Mouse (Mus musculus) spleen, postnatal 14 days (tissue): Measurements from ENCODE around the gene Mxi1.

ENCODE experiments used
- DNase-seq, 2 experiments: peaks; one replicate each; pipeline ENCODE4 v3.0.0; 2021 to 2022; ENCODE audit warnings: low spot score in 2 of 2

Mxi1 gene

DNA sequence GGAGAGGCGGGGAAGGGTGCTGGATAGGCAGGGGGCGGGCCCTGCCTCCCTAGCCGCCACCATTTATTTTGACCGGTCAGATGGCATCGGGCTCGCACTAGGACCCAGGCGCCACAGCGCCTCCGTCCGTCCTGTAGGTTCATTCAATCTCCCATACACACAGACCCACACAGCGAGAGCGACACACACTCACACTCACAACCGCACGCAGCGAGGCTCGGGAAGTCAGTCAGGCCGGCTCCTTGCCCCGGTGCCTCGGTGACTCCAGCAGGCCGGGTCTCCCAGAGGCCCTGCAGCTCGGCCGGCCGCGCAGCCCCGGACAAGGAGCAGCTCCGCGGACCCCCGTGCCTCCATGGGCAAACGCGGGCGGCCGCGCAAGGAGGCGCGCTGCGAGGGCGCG, at the start of gene Mxi1:
Mxi1 (plus strand) TSS at position 171 of the 400 bp plus-strand sequence.
- peak; percentile 61 to 73 for DNase-seq

DNA sequence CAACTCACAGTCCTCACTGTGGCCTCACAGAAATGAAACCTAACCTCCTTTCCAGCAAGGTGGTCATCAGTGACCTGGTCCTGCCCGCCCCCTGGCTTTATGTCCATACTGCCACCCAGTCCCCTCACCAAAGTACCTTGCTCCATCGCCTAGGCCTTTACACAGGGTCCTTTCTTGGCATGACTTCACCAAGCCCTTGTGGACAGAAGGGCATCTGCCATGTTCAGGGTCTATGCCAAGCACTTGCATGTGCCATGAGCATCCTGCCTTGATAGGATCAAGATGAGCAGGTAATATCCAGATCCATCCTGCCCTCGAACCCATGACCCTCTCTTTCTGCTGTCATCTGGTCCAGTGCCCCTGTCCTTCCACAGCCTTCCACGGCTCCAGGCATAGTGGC, 49.5 kb upstream of the Mxi1 start:
- no peak for DNase-seq

DNA sequence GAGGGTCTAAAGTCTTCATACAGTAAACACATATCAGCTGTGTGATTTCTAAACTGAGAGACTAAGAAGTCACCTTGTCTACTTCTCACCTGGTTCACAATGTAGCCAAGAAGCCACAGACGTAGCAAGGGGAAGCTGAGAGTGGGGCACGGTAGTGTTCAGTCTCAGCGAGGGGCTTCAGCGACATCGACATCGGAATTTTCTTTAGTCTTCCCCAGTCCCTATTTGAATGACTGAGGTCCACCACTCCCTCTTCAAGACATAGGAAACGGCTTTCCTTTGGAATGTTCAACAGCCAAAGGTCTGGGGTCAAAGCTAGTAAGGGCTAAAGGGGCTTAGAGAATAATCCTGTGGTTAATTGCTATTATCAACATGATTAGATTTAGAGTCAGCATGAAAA, 48.3 kb upstream of the Mxi1 start:
- no peak for DNase-seq

DNA sequence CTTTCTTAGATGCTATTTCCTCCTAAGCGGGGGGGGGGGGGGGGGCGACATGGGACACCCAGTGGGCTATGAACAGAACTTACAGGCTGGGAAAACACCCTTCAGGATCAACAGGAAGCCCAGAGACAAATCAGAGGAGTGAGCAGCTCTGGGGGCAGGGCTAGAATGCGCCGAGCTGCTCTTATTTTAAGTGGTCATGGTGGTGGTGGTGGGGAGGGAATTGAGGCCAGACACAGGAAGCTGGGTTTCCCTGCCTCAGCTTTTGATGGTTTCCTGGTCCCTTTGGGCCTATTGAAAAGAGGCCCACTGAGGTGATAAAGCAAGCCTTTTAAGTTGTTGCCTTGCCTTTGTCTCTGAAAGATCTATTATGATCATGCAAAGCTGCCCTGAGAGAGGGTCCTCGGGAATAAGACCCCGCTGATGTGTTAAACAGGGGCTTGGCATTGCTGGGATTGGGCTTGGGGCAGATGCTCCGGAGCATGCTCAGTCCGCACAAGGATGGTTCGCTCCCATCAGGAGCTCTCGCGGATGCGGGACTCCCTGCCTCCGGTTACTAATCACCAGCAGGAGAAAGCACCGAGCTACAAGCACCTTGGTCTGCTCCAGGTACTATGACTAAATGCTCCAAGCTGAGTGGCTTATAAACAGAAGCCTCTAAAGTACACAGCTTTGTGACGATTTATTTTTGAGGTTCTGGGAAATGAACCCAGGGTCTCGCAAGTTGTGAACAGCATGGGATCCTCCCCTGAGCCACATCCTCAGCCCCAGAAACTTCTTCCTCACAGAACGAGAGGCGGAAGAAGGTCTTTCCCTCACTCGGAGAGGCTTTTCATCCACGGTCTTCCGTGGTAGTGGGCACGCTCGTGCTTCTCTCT, 46.2 kb upstream of the Mxi1 start:
- no peak for DNase-seq

DNA sequence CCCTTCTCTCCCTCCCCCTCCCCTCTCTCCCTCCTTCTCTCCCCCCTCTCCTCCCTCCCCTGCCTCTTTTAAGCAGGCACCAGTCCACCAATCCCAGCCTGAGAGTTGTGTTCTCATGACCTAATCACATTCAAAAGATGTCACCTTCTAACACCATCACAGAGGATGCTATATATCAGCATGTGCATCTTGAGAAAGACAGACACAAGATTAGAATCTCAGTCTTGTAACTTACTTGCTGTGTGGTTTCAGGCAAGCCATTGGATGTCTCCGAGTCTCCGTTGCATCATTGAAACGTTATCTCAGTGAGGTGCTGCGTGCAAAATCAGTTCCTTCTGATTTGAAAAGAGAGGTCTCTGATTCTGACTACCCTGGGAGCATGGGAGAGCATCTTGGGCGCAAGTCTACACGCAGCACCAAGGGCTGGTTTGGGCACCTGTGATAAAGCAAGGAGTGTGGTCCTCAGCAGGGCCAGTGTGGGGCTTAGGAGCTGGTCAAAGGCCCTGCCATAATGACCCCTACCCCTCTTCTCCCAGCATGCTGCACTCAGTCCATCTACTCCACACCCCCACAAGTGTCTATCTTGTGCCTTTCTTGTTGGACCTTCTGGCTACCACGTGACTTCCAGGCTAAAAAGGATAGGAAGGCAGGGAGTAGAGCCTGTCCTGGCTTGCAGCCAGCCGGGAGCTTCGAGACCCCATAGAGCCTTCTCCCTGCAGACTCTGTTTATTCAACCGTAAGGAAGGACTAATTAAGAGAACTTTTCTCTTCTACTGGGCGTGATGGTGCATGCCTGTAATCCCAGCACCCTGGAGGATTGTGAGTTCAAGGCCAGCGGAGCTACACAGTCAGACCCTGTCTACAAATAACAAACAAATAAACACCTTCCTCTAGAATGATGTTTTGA, 45.2 kb upstream of the Mxi1 start:
- no peak for DNase-seq

DNA sequence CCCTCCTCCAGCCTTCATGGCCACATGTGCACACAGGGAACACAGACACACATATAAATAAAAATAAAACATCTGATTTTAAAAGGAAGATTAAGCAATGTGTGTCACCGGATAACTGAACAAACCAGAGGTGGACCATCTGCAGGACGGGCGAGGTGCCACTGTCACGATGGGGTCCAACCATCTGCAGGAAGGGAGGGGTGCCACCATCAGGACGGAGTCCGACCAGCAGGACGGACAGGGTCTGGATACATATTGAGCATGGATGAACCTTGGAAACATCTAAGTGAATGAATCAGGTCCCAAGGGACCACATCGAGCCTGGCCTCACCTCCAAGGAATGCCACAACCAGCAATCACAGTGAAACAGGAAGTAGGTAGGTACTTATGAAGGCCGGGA, 43.0 kb upstream of the Mxi1 start:
- DNase-seq: no peak

DNA sequence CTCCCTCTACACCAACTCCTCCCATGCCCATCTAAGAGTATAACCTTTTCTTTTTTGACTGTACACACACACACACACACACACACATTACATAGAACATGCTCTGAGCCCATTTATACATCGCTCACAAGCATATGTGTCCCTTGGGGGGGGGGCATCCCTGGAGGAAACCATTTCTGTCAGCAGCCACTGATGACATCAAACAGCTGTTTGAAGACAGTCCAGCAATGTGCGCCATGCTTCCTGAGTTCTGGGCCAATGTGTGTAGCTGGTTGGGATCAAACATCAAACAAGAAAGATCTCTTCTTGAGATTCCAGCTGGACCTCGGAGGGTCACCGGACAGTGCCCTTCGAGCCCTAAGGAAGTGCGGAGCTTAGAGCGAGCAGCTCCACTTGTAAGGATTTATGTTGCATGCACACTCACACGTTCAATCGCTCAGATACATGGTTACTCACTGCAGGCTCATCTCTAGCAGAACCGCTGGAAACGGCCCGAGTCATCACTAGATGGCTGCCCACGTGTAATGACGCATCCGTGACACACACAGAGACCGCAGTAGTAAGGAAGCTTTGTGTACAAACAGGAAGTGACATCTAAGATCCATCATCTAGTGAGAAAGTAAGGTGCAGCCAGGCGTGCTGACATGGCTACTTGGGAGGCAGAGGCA, 37.1 kb upstream of the Mxi1 start:
- no peak for DNase-seq

DNA sequence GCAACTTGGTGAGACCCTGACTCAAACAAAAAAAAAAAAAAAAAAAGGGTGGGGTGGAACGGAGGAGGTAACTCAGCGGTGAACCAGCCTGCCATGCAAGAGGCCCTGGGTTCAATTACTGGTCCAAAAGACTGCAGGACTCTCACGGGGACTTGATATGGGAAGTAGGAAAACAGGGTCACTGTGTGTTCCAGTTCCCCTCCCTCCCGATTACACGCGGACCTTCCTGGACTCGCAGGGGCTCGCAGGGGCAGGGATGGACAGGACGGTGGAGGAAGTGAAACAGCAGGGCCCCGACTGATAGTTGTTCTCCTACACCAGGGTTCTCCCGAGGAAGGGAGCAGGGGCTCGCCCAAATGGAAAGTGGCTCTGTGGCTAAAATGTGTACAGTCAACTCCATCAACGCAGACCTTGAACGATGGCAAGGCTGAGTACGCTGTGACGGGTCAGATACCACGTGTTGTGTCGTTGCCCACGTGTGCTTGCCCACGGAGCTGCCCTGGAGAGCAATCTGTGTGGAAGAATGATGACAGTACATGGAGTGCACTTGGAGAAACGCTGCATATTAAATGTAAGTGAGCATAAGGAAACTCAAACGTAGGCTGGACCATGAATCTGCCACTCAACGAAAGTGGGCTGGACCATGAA, 36.4 kb upstream of the Mxi1 start:
- DNase-seq: no peak

DNA sequence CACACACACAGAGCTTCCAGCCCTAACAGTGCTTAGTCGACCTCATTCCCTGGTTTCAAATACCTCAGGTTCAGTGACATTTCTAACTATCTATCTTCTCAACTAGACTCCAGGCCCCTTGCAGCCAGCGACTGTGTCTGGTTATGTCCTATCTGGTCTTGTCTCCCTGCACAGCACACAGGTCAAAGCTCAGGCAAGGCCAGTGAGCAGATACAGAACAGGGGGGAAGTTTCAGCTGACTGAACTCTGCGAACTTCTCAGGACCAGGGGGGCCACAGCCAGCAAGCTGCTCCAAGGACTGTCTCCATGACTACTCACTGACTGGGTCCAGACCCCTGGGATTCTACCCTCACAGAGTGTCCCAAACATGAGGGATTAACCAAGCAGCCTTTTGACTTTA, 35.1 kb upstream of the Mxi1 start:
- DNase-seq: no peak

DNA sequence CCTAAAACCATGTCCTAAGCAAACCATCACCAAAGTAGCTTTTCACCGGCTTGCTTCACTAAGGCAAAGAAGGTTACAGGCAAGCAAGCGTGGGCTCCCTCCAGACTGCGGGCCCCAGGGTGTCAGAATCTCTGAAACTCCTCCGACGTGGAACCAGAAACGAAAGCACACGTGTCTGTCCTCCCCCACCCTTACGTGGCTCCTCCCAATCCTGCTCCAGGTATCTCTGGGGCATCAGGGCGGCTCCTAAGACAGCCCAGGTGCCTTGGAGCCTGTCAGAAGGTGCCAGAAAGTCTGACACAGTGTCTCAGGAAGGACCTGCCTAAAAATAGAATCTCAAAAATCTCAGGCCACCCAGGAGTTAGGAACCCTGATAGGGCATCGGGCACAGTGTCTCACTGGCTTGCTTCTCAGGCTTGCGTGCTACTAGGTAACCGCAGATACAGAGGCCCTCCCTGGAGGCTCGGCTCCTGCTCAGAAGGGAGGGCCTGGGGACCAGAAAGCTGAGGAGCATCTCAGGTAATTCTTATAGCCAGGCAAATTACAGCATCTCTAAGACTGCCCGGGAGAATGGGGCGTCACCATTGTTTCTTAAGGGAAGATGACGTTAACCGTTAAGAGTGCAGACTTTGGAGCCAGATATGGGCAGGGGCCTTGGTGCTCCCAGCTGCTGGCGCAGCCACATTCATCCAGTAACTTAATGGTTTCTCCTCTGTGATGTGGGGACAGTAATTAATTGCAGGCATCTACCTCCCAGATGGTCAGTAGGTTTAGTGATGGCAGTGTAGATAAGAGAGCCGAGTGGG, 33.2 kb upstream of the Mxi1 start:
- DNase-seq: no peak

DNA sequence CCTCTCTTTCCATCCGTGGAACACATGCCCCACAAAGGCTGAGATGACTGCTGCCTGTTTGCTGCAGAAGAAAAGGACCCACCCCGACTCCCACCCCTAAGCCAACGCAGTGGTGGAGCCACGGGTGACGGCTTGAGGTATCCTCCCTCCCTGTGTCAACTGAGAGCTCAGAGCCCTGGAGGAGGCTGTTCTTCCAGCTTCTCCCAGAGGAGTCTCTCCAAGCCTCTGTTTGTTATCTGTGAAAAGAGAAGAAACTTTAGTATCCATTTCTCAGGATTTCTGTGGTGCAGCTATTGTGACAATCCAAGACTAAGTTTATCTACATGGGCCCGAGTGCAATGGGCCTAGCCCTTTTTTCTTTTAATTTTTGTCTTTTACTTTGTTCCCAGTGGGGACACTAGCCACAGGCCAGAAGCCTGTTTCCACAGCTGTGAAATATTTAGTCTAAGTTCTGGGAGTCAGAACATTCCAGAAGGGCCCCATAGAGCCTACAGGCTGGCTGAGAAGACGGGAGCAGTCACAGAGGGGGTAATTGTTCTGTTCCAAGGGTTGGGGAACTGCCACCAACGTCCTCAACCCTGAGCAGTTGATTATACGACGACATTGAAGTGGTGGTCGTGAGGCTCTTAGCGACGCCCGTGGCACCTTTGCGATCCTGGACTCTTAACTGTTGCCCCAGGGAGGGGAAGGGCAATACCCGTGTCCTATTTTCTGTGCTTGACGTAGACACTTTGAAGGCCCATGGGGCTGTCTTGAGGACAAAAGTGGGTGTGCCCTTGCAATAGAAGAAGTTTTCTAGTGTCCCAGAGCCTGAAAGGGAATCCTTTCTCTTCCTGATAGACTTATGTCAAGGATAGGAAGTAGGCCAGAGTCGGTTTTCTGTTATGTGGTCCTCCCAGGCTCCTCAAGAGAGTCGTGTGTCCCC, 31.6 kb upstream of the Mxi1 start:
- no peak for DNase-seq

DNA sequence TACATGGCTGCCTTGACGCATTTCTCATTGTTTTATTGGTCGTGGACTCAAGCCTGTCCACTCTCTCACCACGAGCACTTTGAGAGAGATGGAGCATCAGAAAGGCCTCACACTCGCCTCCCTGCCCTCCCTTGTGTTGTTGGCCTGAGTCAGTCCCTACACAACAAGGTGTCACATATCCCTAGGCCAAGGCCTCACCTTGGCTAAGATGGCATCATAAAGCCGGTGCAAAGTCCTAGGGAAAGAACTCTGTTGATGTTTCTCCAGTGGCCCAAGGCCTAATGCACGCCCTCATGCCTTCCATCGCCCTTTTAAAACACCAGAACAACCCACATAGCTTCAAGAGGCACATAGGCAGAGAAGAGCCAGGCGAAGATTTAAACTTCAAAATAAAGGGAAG, 30.1 kb upstream of the Mxi1 start:
- DNase-seq: no peak

DNA sequence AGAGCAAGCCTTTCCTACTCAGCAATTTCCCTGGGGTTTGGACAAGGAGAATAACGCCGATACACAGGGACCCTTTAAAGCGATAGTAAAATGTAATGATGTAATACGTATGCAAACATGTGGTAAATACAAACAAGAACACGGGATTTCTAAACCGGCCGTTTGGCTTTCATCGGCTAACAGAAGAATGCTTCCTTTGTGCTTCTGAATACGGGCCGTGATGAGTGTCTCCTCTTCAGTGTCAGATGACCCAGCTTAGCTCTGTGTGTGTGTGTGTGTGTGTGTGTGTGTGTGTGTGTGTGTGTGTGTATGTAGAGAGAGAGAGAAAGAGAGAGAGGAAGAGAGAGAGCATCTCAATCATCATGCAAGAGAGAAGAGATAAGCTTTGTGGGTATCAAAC, 27.7 kb upstream of the Mxi1 start:
- no peak for DNase-seq

DNA sequence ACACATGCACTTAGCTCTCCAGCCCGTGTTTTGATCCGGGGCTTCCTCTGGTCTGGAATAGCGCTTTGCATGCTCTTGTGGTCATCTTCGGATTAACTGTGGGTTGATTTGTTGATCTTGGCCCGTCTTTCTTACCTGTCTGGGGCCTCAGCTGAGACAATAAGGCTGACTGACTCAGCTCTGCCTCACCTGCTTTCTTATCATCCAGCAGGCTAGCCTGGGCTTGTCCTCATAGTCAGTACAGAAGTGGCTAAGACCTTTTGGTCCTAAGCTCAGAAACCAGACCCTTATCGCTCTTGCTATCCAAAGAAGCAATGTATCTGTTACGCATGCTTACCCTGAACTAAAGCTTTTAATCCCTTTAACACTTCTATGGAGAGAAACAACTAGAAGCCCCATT, 26.6 kb upstream of the Mxi1 start:
- DNase-seq: no peak

DNA sequence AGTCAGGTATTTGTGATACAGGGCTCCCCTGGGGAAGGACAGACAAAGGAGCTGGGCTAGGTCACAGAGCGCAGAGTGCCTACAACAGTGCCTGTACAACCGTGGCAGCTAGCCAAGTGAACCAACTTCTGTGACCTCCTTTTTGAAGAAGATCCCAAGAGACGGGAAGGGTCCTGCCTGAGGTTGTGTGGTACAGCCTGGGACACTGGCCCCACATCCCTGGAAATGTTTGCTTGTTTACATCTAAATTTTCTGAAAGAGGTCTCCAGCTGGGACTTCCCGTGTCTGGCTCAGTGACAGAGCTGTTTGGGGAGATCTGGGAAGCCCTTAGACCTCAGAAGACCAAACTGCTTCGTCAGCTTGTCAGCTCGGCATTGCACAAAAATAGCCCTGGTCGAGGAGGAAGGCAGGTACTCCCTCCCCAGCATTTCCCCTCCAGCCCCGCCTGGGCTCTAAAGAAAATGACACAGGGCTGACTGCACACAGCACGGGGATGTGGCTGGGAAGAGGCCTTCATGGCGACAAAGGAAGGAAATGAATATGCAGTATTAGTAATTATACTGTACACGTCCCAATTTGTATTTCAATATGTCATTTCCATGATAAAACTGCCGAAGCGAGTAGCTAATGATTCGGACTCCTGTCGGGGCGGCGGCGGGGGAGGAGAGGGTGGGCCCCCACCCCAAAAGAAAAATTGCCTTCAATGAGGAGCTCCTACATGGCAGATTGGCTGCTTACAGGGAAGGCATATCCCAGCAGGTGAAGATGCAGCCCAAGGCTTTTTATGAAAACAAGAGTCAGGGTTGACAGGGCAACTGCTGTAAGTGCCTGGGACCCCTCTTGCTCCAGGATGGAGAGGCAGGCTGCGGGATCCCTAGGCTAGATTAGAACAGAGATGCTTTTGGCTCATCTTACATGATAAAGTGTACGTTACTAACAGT, 25.8 kb upstream of the Mxi1 start:
- no peak for DNase-seq

DNA sequence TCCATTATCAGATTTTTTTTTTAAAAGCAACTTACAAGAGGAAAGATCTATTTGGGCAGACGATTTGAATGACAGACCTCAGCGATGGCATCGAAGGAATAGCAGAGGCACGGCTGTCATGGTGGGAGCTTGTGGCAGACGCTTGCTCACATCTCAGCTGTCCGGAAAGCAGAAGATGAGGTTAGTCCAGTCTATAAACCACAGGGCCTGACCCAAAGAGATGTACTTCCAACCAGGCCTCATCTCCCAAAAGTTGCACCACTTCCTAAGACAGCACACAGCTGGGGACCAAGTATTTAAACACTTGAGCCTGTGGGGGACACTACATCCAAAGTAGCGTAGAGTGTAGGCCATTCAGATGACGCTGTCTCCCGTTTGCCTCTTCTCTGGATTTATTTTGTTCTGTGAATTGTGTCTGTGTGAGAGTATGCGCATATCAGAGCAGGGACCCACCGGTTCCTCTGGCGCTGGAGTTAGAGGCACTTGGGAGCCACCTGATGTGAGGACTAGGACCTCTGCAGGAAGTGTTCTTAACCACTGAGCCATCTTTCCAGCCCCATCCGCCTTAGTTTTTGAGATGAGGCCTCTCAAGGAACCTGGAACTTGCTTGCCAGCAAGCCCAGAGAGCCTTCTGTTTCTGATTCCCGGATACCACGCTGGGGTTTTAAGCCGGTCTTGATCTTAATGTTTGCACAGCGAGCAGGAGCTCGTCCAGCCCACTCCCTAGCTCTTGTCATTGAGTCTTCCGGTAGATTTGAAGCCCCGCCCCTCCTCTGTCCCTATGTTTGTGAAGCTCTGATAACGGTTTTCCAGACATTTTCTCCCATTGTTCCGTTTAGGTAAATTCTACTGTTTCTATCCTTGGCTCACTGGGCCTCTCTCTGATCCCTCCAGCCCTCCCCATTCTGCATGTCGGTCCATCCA, 13.7 kb upstream of the Mxi1 start:
- no peak for DNase-seq

DNA sequence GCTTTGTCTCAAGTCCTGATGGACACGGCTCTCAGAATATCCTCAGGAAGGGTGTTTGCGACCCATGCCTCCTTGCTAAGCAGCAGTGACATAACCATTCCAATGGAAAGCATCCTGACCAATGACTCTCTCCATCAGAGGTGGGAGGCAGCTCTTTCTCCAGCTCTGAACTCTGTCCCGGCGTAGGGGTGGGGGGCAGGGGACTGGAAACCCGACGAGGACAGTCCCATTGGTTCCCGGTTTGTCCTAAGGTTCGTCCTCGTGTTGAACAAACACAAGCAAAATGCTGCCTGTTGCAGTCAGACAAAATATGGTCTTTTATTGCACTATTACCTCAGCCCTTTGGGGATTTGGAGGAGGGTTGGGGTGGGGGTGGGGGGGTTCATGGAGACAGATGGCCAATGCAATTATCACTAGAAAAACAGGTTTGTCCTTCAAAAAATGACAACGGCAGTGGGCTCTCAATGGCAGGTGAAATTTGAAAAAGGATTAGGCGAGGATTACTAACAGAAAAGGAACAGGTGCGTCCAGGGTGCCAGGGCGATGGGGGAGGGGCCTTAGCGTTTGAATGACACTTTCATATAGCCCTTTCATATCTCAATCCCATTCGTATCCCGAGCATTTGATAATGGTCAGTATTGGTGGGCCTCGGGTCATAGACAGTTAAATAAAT, 11.0 kb upstream of the Mxi1 start:
- DNase-seq: no peak
